In the genomic region with DNA sequence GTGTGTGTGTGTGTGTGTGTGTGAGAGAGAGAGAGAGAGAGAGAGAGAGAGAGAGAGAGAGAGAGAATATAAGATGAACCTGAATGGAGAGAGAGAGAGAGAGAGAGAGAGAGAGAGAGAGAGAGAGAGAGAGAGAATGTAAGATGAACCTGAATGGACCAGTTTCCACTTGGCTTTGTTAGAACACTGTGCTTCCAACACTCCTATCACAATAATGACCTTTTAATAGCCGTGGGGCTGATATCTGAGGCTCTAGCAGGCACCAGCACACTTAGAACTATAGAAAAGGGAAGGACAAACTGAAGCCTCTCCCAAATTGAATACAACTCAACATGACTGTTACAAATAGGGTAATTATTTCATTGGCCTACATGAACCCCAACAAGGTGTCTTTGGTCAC, we compare ENCODE assay signal across 19 mouse cellular contexts.
"Had no signal": no experiment of that assay in that cellular context is flagged by ENCODE, and none has a peak within 500 bp of the region (broad histone marks: within the 10 kb centered on the region; RNA-seq: fewer than 3 reads in every experiment).

No protein-coding gene starts in this region.

- H3K4me2 ChIP-seq: liver, embryonic 13.5 days; midbrain, embryonic 12.5 days; midbrain, embryonic 15.5 days; neural tube, embryonic 12.5 days; neural tube, embryonic 15.5 days had no signal

- H3K9ac ChIP-seq: liver, embryonic 13.5 days; midbrain, embryonic 12.5 days; midbrain, embryonic 15.5 days; neural tube, embryonic 12.5 days; neural tube, embryonic 15.5 days had no signal

- DNase-seq: kidney, postnatal 10 days; kidney, postnatal 36 days; layer of hippocampus, postnatal 36 days; liver, embryonic 13.5 days; lung, adult 2 months; lung, postnatal 14 days; lung, postnatal 4 days; right cerebral cortex, adult 18-20 months; right cerebral cortex, postnatal 14 days; right cerebral cortex, postnatal 4 days; thymus, adult 2 months; thymus, postnatal 14 days; thymus, postnatal 4 days had no signal

- H3K4me3 ChIP-seq: left cerebral cortex, adult 2 months; liver, embryonic 13.5 days; midbrain, embryonic 12.5 days; midbrain, embryonic 15.5 days; neural tube, embryonic 12.5 days; neural tube, embryonic 15.5 days had no signal

- ATAC-seq: midbrain, embryonic 15.5 days had no signal

- H3K9me3 ChIP-seq: liver, embryonic 13.5 days; midbrain, embryonic 12.5 days; midbrain, embryonic 15.5 days; neural tube, embryonic 12.5 days; neural tube, embryonic 15.5 days had no signal

- H3K36me3 ChIP-seq: liver, embryonic 13.5 days; midbrain, embryonic 12.5 days; midbrain, embryonic 15.5 days; neural tube, embryonic 12.5 days; neural tube, embryonic 15.5 days had no signal

- H3K27ac ChIP-seq: liver, embryonic 13.5 days; midbrain, embryonic 12.5 days; midbrain, embryonic 15.5 days; neural tube, embryonic 12.5 days; neural tube, embryonic 15.5 days; stomach, postnatal 0 days had no signal

- H3K4me1 ChIP-seq: liver, embryonic 13.5 days had no signal

- H3K27me3 ChIP-seq: liver, embryonic 13.5 days; midbrain, embryonic 12.5 days; midbrain, embryonic 15.5 days; neural tube, embryonic 12.5 days; neural tube, embryonic 15.5 days had no signal
